Mouse (Mus musculus) skeletal muscle tissue, adult 2 months (tissue): ENCODE results near the gene Adipor2.

Experiments
- DNase-seq: peaks from one replicate; pipeline ENCODE4 v3.0.0-alpha.2; 2012; ENCODE audit warnings: low read depth, low spot score

Gene Adipor2

GRCm38 (mm10) chr6:119313588-119314375 lies 103.7 kb downstream of the Adipor2 start:
- no peak for DNase-seq

- no peak for DNase-seq
Measured at GRCm38 (mm10) chr6:119313096-119313495, 104.4 kb downstream of the Adipor2 start.

GRCm38 (mm10) chr6:119312381-119312780 lies 105.1 kb downstream of the Adipor2 start:
- DNase-seq: no peak

DNA sequence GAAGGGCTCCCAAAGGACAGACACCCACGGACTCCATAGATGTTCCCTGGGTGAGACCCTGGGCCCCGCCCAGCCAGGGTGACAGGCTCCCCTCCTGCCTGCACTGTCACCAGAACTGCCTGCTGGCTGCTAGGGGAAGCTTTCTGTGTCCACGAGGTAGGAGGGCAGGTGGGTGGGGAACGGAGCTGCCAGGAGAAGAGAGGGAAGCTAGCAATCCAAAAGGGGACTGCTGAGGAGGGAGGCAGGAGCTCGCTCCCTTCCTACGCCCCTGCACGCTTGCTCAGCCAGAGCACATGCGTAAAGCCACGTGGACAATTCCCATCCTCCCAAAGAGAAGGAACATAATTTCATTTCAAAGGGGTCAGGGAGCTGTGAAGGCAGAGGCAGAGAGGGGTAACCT lies 107.3 kb downstream of the Adipor2 start:
- no peak for DNase-seq

DNA sequence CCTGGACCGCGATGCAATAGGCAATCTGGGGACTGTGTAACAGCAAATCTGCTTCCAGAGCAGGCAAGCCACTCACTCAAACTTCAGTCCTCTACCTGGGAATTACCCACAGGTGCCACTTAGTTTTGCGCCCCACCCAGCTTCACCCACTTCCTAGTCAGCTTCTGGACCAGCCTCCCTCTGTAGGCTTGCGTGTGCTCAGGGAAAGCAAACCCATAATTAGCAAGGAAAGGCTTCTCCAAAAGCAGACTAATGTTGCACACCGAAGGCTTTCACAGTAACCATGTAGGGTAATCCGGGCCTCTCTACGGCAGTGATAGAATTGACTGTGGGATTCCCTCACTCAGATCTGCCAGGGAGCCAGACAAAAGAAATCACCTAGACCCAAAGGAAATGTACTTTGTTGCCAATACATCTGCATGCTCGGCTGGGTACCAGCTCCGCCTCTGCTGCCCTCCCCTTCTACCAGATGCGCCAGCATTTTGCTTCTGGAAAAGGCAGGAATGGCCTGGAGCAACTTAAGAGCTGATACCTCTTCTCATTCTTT lies 109.6 kb downstream of the Adipor2 start:
- DNase-seq: no peak

GRCm38 (mm10) chr6:119303331-119303730 lies 114.2 kb downstream of the Adipor2 start:
- no peak for DNase-seq
